Mouse (Mus musculus): Measurements from ENCODE around the gene Hivep1. TPM values are rescaled to one million over a fixed set of nuclear protein-coding genes. Genes with fewer than 3 reads are reported as not detected.

The Hivep1 gene
- polyA plus RNA-seq (2017; shearing (Covaris generic)) = 10 to 100 TPM in 1 of 2 experiments, 1 to 10 TPM in 1; 6.1 to 13.9 TPM

GRCm38 (mm10) chr13:42051961-42052695, at the start of gene Hivep1:
Gene Hivep1, plus strand, starts transcription at chr13:42052021.

Other genes starting within 250 kb of the Hivep1 start
- gene Adtrp, start 204.3 kb upstream of the Hivep1 start, polyA plus RNA-seq (2017; shearing (Covaris generic)) = 1 to 10 TPM in 1 of 2 experiments, not detected in 1; 1.5 TPM
- under 1 TPM; 0.07 to 0.60 TPM for gene Edn1, start 249.5 kb downstream of the Hivep1 start, polyA plus RNA-seq (2017; shearing (Covaris generic))

All from inflammation-experienced regulatory T-cells (primary cell).